Mouse (Mus musculus) liver, embryonic 14.5 days (tissue): ENCODE data around the gene Axin1. TPM values are rescaled to one million over a fixed set of nuclear protein-coding genes. Genes with fewer than 3 reads are reported as not detected.

Experiments used
- ATAC-seq: fragments of 200-750 bp; cut with Nextera tagmentation; 2 replicates; pipeline ENCODE4 v1.8.0; 2017; ENCODE audit warnings: moderate number of reproducible peaks, mild to moderate bottlenecking, moderate library complexity; ENCODE audit not compliant: insufficient read depth
- DNase-seq, 3 experiments: peaks; one replicate each; pipeline ENCODE4 v3.0.0-alpha.2; 2012 to 2013; ENCODE audit warnings: low read depth in 3 of 3, low spot score in 3 of 3
- H3K27ac ChIP-seq: fragments of 300-500 bp; sonication (generic); 2 replicates; pipeline ENCODE4 v1.5.1; 2014; ENCODE audit warnings: moderate library complexity, mild to moderate bottlenecking, control low read depth, inconsistent platforms
- H3K27me3 ChIP-seq: fragments of 300-500 bp; sonication (generic); 2 replicates; pipeline ENCODE4 v1.6.1; 2014; ENCODE audit warnings: mild to moderate bottlenecking, low read length, moderate library complexity; ENCODE audit not compliant: control insufficient read depth, insufficient read depth
- H3K36me3 ChIP-seq: fragments of 300-500 bp; sonication (generic); replicated peaks from 2 replicates; pipeline ENCODE4 v1.6.1; 2014; ENCODE audit warnings: low read depth; ENCODE audit not compliant: control insufficient read depth, insufficient read depth
- H3K4me1 ChIP-seq, 2 experiments: fragments of 200-500 bp in 1 of 2; fragments of 300-500 bp in 1 of 2; sonication (generic) in 1 of 2; replicated peaks; 2 replicates each; pipeline ENCODE4 v1.6.1; 2012 to 2014; ENCODE audit warnings: antibody characterized with exemption in 1 of 2, inconsistent platforms in 1 of 2, low read length in 1 of 2; ENCODE audit not compliant: control insufficient read depth in 2 of 2, insufficient read depth in 2 of 2
- H3K4me2 ChIP-seq: fragments of 300-500 bp; sonication (generic); 2 replicates; pipeline ENCODE4 v1.6.1; 2014; ENCODE audit warnings: low read depth, mild to moderate bottlenecking, control low read depth, moderate library complexity
- H3K4me3 ChIP-seq, 2 experiments: fragments of 200-500 bp in 1 of 2; fragments of 300-500 bp in 1 of 2; sonication (generic) in 1 of 2; 2 replicates each; pipeline ENCODE4 v1.5.1; 2012 to 2014; ENCODE audit warnings: low read depth in 2 of 2, low read length in 2 of 2, mild to moderate bottlenecking in 2 of 2, control low read depth in 1 of 2, inconsistent platforms in 1 of 2, moderate library complexity in 1 of 2; ENCODE audit not compliant: insufficient read depth in 1 of 2
- H3K9ac ChIP-seq: fragments of 300-500 bp; sonication (generic); replicated peaks from 2 replicates; pipeline ENCODE4 v1.6.1; 2014; ENCODE audit warnings: mild to moderate bottlenecking, control low read depth, moderate library complexity
- H3K9me3 ChIP-seq: fragments of 300-500 bp; sonication (generic); 2 replicates; pipeline ENCODE4 v1.6.1; 2016; ENCODE audit warnings: low read length, mixed read lengths; ENCODE audit not compliant: control insufficient read depth
- CTCF ChIP-seq: IDR thresholded peaks from 2 replicates; pipeline ENCODE4 v1.5.1; 2016; ENCODE audit warnings: antibody characterized with exemption, low read depth, control low read depth
- EP300 ChIP-seq: IDR thresholded peaks from 2 replicates; pipeline ENCODE4 v1.6.1; 2016; ENCODE audit warnings: antibody characterized with exemption, low read depth
- WGBS: fragments of 180-500 bp; shearing (Covaris S2); extraction: QIAGEN DNeasy Blood & Tissue Kit; methylation state at CpG from one replicate; pipeline ENCODE4 v1.1.7; 2014; ENCODE audit not compliant: insufficient replicate concordance; 5-methylcytosine and 5-hydroxymethylcytosine counted together
- polyA plus RNA-seq, 2 experiments: library from polyadenylated mRNA; depleted of rRNA in 1 of 2; stranded (reverse) in 1 of 2; unstranded in 1 of 2; fragments of >200 nt; fragmentation: Nextera tagmentation in 1 of 2; extraction: Ambion mirVana in 1 of 2; gene quantifications; 2 replicates each; pipeline versions ENCODE4 v1.2.1 to v1.2.3; 2012 to 2014

Gene Axin1
- polyA plus RNA-seq, 2 experiments: 3.8 to 8.7 TPM

- no peak overlapping the region for H3K9ac ChIP-seq
- no peak for TF ChIP-seq EP300
- TF ChIP-seq CTCF: no peak
- no peaks in the 10 kb centered on the region for H3K9me3 ChIP-seq
- DNase-seq: no peak
- ATAC-seq: no peak
- H3K4me1 ChIP-seq: peaks cover 2 to 13% of the 10 kb centered on the region in 2 experiments
- H3K36me3 ChIP-seq: no peaks in the 10 kb centered on the region
- no peak overlapping the region for H3K4me2 ChIP-seq
- no peak overlapping the region for H3K4me3 ChIP-seq
- 72% methylated on average over 7 of the region's 7 CpGs for WGBS
- no peak overlapping the region for H3K27ac ChIP-seq
- peaks cover 50% of the 10 kb centered on the region for H3K27me3 ChIP-seq
Observed at GRCm38 (mm10) chr17:26115205-26115898, 23.1 kb upstream of the Axin1 start.

DNA sequence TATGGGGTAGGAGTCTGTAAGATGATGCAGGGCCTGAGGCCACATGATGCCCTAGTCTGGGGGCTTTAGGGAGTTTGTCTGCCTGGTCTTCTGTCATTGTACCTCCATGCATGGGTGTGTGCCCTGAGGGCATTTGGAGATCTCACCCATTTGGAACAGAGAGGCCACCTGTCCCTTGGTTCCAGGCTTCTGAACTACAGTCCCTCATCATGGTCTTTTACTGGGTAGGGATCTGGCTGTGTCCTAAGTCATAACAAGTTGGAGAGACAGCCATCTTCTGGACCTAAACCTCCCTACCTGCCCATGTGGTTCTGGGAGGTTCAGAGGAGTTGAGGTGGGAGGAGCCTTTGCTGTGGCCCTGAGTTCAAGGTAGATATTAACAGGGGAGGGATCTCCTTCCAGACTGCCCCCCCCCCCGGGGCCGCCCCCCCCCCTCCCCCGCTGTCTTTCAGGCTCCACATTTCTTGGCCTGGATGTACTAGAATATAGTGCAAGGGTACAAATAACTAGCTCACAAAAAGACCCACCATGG lies 22.5 kb upstream of the Axin1 start:
- H3K4me1 ChIP-seq: peaks cover 2 to 13% of the 10 kb centered on the region in 2 experiments
- H3K27me3 ChIP-seq: peaks cover 43% of the 10 kb centered on the region
- no peaks in the 10 kb centered on the region for H3K36me3 ChIP-seq
- DNase-seq (no peak), ATAC-seq (no peak)
- TF ChIP-seq EP300: no peak
- no peak for TF ChIP-seq CTCF
- H3K4me2 ChIP-seq: no peak overlapping the region
- H3K4me3 ChIP-seq: no peak overlapping the region
- H3K27ac ChIP-seq: no peak overlapping the region
- WGBS: 30% methylated on average over 2 of the region's 3 CpGs
- no peaks in the 10 kb centered on the region for H3K9me3 ChIP-seq
- H3K9ac ChIP-seq: no peak overlapping the region

- no peak for TF ChIP-seq CTCF
- TF ChIP-seq EP300: no peak
- WGBS: 67% methylated on average over 17 of the region's 17 CpGs
- no peak overlapping the region for H3K27ac ChIP-seq
- H3K9me3 ChIP-seq: no peaks in the 10 kb centered on the region
- DNase-seq (no peak), ATAC-seq (no peak)
- peaks cover 37% of the 10 kb centered on the region for H3K27me3 ChIP-seq
- H3K9ac ChIP-seq: no peak overlapping the region
- H3K4me1 ChIP-seq: peaks cover 2 to 13% of the 10 kb centered on the region in 2 experiments
- no peak overlapping the region for H3K4me2 ChIP-seq
- H3K36me3 ChIP-seq: no peaks in the 10 kb centered on the region
- H3K4me3 ChIP-seq: no peak overlapping the region
Observed at GRCm38 (mm10) chr17:26116503-26117258, 21.8 kb upstream of the Axin1 start.

DNA sequence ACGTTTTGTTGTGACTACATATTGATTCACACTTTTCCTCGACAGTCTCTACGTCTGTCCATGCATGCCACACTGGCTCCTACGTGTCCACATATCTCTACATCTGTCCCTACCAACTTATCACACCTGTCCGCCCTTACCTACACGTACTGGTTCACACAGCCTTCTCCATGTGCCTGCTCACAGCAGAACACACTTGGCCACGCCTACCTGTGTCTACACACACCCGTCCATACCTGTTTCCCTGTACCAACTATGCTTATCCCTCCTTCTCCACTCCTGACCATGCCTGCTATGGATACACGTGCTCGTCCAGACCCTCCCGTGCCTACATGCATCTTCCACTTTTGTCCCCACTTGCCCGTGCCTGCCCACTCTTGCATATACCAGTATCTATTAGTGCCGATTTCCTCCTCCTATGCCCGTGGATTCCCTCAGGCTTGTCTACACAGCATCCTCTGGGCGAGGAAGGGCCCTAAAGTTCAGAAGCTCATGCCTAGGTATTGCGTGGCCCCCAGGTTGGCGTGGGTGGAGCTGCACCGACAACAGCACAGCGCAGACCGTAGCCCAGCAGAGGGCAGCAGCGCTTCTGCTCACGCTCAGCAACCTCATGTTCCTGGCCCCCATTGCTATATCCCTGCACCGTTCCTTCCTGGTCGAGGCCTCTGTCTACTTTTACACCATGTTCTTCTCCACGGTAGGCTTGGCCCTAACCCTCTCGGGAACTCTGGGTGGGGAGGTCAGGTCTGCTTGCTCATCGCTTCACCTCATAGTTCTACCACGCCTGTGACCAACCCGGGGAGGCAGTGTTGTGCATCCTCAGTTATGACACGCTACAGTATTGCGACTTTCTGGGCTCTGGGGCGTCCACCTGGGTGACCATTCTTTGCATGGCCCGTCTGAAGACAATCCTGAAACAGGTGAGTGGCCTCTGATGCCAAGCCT lies 18.4 kb upstream of the Axin1 start:
- Histone ChIP-seq H3K9ac (no peak overlapping the region), H3K9me3 (no peaks in the 10 kb centered on the region), H3K27me3 (peaks cover 7% of the 10 kb centered on the region), H3K4me3 (no peak overlapping the region), H3K4me1 (peaks cover 6 to 12% of the 10 kb centered on the region in 2 experiments), H3K4me2 (no peak overlapping the region), H3K27ac (no peak overlapping the region), H3K36me3 (no peaks in the 10 kb centered on the region)
- peak in 2 of 3 experiments; percentile 37 to 45 for DNase-seq
- TF ChIP-seq EP300: no peak
- TF ChIP-seq CTCF: peak; percentile 94
- peak; percentile 19; the same call in 1 of the 2 replicates for ATAC-seq
- WGBS: 35% methylated on average over 33 of the region's 33 CpGs
